Mouse (Mus musculus) testis, postnatal 10 days (tissue): Measurements from ENCODE around the gene Xylt1.

Experiments
- DNase-seq: peaks from one replicate; pipeline ENCODE4 v3.0.0; 2021; ENCODE audit warnings: low spot score

Gene Xylt1

GRCm38 (mm10) chr7:117613796-117614195 lies 233.0 kb downstream of the Xylt1 start:
- DNase-seq: no peak

DNA sequence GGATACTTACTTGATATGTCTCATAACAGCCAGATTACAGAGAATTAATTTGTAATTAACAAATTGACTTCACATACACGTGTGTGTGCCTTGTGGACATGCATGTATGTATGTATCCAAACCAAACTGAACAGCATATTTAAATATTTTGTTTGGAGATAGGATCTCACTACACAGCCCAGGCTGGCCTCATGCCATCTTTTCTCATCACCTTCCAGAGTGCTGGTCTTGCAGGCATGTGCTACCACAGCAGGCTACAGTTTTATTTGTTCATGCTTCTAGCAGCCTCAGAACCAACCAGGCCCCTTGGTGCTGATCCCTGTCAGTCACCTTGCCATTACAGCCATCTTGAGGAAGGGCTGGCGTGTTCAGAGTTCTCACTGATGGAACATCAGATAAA lies 233.6 kb downstream of the Xylt1 start:
- DNase-seq: no peak

- no peak for DNase-seq
Measured at GRCm38 (mm10) chr7:117614851-117615250, 234.1 kb downstream of the Xylt1 start.

DNA sequence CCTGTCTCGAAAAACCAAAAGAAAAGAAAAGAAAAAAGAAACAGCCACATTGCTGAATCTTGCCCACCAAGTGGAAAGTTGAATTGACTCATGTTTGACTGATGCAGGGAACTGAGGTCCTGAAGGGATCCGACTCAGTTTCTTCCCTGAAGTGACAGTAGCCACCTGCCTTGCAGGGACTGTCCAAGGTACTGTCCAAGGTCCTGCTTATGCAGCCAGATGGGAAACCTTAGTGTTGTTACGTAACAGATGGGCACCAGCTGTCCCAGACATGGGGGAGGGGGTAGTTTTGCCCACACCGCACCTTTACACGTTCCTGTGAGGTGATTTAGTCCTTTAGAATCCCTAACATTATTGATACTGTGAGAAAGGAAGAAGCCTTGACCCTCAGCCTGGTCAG lies 235.5 kb downstream of the Xylt1 start:
- DNase-seq: no peak

- DNase-seq: no peak
Measured at GRCm38 (mm10) chr7:117618715-117619150, 238.0 kb downstream of the Xylt1 start.

DNA sequence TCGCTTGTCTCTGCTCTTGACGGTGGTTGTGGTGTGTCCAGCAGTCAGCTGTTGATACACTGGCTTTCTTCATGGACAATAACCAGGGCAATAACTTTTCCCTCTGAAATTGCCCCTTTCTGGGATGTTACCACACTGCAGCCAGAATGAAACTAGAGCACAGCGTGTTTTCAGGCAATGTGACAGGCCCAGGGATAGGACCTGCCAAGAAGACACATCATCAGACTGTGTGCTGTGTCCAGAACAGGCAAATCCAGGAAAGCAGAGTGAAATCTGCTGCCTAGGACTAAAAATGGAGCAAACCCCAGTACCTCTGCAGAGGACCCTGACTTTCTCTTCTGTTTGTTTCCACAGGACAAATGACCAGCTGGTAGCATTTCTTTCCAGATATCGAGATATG lies 240.8 kb downstream of the Xylt1 start:
- DNase-seq: no peak

GRCm38 (mm10) chr7:117622769-117623168 lies 242.0 kb downstream of the Xylt1 start:
- peak; percentile 73 for DNase-seq

DNA sequence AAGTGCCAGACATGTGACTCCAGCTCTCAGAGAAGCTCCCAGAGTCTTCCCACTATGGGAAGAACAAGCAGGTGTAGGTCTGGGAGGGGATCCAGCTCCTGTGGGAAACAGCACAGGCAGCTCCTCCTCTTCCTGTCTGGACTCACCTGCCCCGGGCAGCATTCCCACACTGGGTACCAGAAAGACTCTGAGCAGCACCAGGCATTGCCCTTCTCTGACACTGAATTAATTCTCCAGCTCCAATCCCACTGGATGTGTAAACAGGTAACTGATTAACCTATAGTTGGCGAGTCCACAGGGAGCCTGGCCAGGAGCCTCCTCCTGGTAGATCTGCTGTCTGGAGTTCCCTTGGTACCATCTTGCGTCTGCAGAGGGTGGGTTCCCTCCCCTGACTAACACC lies 248.0 kb downstream of the Xylt1 start:
- no peak for DNase-seq

DNA sequence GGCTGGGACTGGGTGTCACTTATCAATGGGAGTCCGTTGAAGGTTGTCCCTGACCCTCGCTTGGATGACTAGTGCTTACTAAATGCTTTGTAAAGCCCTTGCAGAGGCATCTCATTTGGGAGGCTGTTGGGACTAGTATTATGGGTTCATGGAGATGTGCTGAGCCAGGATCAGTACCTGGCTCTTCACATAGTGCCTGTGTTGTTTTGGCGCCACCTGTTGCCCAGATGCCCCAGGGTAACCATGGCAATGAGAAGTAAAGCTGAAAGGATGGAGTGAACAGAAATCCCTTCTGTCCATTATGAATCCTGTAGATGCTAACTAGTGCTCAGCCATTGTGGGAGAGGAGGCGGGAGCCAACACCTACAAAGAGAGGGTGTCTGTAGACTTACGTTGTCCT lies 249.9 kb downstream of the Xylt1 start:
- DNase-seq: peak; percentile 54

GRCm38 (mm10) chr7:117635584-117635983 lies 254.8 kb downstream of the Xylt1 start:
- DNase-seq: no peak

DNA sequence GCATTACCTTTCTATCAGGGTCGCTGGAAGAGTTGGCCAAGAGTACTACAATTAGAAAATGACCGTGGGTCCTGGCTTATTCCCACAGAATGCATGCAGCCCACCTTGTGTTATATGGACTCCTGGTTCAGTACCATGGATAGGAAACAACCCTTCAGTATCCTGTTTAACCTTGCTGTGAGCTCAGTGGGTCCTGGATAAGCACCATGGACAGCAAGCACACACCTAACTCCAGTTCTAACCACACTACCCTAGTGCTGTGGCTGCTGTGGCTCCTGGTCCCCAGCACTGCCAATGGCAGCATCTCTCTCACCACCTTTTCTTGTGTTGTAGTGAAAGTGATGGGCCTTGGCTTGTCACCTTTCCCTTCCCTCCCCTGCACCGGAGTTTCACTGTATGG lies 255.9 kb downstream of the Xylt1 start:
- no peak for DNase-seq

DNA sequence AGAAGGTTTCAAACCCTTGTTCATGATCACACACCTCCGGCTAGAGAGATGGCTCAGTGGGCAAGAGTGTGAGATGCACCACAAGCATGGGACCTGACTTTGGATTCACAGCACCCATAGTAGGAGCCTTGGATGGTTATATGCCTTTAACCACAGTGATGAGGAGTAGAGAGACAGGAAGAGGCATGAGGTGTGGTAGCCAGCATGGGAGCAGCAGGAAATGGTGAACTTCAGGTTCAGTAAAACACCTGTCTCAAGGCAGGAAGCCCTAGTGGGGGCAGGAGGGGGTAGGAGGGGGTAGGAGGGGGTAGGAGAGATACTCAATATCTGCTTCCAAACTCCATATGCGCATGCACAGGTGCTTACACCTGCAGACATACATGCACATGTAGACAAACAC lies 257.2 kb downstream of the Xylt1 start:
- DNase-seq: no peak

GRCm38 (mm10) chr7:117652637-117653036 lies 271.9 kb downstream of the Xylt1 start:
- DNase-seq: no peak

GRCm38 (mm10) chr7:117655732-117656131 lies 275.0 kb downstream of the Xylt1 start:
- DNase-seq: no peak

DNA sequence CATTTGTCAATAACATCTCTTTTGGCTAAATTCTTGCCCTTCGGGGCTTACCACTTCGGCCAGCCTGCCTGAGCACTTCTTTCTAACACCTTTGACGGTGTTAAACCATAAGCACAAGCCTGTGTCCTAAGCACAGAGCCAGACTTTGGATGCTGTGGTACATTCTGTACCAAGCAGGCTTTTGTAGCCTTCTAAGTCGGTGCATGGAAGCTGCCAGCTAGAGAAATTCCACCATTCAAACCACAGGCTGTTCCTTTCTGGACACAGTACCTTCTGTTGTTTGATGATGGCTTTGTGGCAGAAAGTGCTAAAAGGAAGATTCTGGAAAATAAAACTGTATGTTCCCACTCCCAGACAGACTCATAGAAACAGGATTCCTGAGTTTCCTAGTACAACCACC lies 277.4 kb downstream of the Xylt1 start:
- DNase-seq: no peak

- no peak for DNase-seq
Measured at GRCm38 (mm10) chr7:117658739-117659138, 278.0 kb downstream of the Xylt1 start.

DNA sequence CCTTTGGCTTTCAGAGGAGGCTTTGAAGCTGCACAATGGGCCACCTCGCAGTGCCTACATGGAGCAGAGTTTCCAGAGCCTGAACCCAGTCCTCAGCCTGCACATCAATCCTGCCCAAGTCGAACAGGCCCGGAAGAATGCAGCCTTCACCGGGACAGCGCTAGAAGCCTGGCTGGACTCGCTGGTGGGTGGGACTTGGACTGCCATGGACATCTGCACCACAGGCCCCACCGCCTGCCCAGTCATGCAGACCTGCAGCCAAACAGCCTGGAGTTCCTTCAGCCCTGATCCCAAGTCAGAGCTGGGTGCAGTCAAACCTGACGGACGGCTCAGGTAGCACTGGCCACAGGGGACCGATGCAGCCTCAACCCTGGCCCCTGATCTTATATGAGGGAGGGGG lies 286.5 kb downstream of the Xylt1 start:
- no peak for DNase-seq

DNA sequence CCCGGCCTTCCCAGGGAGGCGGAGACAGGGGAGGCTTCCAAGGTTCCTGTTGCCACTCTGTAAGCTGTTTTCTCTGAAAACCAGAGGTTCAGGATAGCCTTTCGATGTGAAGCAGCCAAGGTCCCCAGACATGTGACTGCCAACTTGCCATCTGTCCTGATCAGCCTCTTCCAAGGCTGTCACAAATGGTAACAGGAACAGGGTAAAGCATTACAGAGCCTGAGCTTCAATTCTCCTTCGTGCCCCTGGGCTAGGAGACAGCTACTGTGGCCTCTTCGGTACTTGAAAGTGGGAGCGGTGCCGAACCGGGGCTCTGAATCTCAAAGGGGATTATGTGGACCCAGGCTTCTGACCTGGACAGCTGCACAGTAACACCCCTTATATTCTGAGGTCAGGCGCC lies 287.4 kb downstream of the Xylt1 start:
- no peak for DNase-seq

DNA sequence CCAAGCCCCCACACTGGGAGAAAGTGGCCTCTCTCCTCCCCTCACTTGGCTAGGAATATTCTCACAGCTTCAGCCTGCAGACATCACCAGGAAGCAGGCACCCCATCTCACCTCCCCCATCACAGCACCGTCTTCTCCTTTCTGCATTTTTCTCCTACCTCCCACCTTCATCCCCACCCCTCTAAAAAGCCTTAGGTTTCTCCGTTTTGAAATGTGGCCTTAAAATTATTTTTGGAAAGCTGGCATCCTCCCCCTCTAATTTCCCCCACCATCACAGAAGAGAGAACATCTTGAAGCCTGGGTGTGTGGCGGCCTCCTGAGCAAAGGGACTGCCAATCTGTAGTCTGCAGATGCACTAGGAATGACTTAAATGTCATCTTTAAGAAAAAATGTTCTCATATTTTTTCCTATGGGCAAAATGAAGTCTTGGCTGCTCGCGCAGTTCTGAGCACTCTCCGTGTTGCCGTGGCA lies 291.4 kb downstream of the Xylt1 start:
- DNase-seq: no peak

GRCm38 (mm10) chr7:117686120-117686996 lies 305.6 kb downstream of the Xylt1 start:
- DNase-seq: no peak

DNA sequence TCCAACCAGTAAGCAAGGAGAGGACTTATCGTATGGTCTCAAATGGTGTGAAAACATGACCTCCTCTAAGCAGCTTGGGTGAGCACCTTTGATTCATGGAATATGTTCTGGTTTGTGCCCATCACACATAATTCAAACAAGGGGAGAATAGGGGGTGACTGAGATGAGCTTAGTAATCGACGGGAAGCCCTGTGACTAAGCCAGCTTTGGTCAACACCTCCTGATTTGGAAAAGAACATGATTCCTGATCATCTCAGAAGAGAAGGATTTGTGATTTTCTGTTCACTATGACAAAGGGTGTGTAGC lies 306.2 kb downstream of the Xylt1 start:
- DNase-seq: no peak

- no peak for DNase-seq
Measured at GRCm38 (mm10) chr7:117695612-117696011, 314.8 kb downstream of the Xylt1 start.

GRCm38 (mm10) chr7:117697681-117698080 lies 316.9 kb downstream of the Xylt1 start:
- DNase-seq: no peak

GRCm38 (mm10) chr7:117698551-117699114 lies 317.9 kb downstream of the Xylt1 start:
- DNase-seq: no peak
